Mouse (Mus musculus) forebrain, embryonic 14.5 days (tissue): Measurements from ENCODE around the gene Dixdc1. TPM values are rescaled to one million over a fixed set of nuclear protein-coding genes. Genes with fewer than 3 reads are reported as not detected.

Experiments used
- ATAC-seq: fragments of 200-750 bp; cut with Nextera tagmentation; 2 replicates; pipeline ENCODE4 v1.8.0; 2017; ENCODE audit warnings: mild to moderate bottlenecking, moderate library complexity
- DNase-seq: peaks from one replicate; pipeline ENCODE4 v3.0.0-alpha.2; 2015; ENCODE audit warnings: low spot score
- H3K27ac ChIP-seq: fragments of 300-500 bp; sonication (generic); 2 replicates; pipeline ENCODE4 v1.5.1; 2014; ENCODE audit warnings: low read depth, mild to moderate bottlenecking, control low read depth, low read length, moderate library complexity
- H3K27me3 ChIP-seq: fragments of 300-500 bp; sonication (generic); replicated peaks from 2 replicates; pipeline ENCODE4 v1.6.1; 2014; ENCODE audit warnings: low read length, control low read depth, mixed read lengths; ENCODE audit not compliant: control insufficient read depth, insufficient read depth
- H3K36me3 ChIP-seq: fragments of 300-500 bp; sonication (generic); 2 replicates; pipeline ENCODE4 v1.6.1; 2014; ENCODE audit warnings: low read length, control low read depth; ENCODE audit not compliant: control insufficient read depth, insufficient read depth
- H3K4me1 ChIP-seq: fragments of 300-500 bp; sonication (generic); 2 replicates; pipeline ENCODE4 v1.6.1; 2014; ENCODE audit warnings: antibody characterized with exemption, low read length, control low read depth; ENCODE audit not compliant: control insufficient read depth, insufficient read depth
- H3K4me2 ChIP-seq: fragments of 300-500 bp; sonication (generic); 2 replicates; pipeline ENCODE4 v1.6.1; 2014; ENCODE audit warnings: mild to moderate bottlenecking, control low read depth, low read length
- H3K4me3 ChIP-seq: fragments of 300-500 bp; sonication (generic); 2 replicates; pipeline ENCODE4 v1.5.1; 2014; ENCODE audit warnings: low read depth, low read length, control low read depth
- H3K9ac ChIP-seq: fragments of 300-500 bp; sonication (generic); 2 replicates; pipeline ENCODE4 v1.6.1; 2014; ENCODE audit warnings: mild to moderate bottlenecking, low read length, control low read depth, moderate library complexity
- H3K9me3 ChIP-seq: fragments of 300-500 bp; sonication (generic); replicated peaks from 2 replicates; pipeline ENCODE4 v1.6.1; 2016; ENCODE audit warnings: low read length, control low read depth, mixed read lengths; ENCODE audit not compliant: control insufficient read depth
- whole genome bisulfite sequencing: fragments of 180-500 bp; shearing (Covaris S2); extraction: QIAGEN DNeasy Blood & Tissue Kit; methylation state at CpG from one replicate; pipeline ENCODE4 v1.1.7; 2014; 5-methylcytosine and 5-hydroxymethylcytosine counted together
- polyA plus RNA-seq: library from polyadenylated mRNA; unstranded; fragments of >200 nt; fragmentation: Nextera tagmentation; extraction: Ambion mirVana; gene quantifications from 2 replicates; pipeline ENCODE4 v1.2.1, GENCODE M21; 2014

Gene Dixdc1
- polyA plus RNA-seq, 1 experiment from 2014 or later: 21.6 TPM

DNA sequence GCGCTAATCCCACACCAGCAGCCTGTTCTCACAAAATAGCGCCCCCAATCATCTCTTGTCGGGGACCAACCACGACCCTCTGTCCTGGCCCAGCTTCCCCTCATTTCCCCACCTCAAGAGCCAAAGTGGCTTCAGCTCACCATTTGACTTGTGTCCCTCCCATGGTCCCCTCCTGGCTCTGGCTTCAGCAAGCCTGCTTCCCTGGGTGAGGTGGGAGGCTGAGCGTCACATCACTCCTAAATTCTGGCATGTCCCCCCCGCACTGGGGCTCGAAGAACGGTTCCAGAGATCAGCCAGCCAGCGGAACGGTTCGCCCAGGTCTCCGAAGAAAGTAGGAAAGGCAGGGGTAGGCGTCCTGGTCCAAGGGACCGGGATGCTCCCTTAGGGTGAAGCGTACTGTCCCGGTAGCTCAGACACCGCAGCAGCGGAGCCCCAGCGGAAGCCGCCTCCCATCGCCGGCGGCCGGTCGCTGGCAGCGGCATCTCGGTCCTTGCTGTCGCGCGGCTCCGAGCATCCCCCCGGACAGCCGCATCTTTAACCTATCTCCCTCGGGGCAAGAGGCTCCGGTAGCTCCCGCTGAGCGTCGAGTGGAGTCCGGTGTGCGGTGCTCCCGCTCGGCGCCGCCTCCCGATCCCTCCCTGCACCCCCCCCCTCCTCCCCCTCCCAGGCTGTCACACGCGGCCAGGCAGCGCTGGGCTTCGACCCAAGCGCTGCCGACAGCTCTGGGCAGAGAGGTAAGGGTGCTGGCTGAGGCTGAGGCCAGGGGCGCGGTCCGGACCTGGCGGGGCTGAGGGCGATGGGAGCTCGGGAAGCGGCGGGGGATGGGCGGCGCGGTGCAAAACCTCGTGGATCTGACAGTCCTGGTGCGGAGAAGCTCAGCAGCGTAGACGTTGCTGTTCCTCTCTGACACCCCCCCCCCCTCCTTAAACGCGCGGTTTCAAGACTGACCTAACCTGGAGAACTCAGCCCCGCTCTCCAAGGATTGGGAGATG is 40.6 kb downstream of the Dixdc1 start:
- Histone ChIP-seq H3K4me2 (peak overlapping the region; percentile 80), H3K4me3 (peak overlapping the region; percentile 52), H3K27me3 (no peaks in the 10 kb centered on the region), H3K27ac (peak overlapping the region; percentile 6; the same call in 1 of the 2 replicates), H3K9ac (peak overlapping the region; percentile 71), H3K4me1 (peaks cover 5% of the 10 kb centered on the region), H3K9me3 (no peaks in the 10 kb centered on the region), H3K36me3 (peaks cover 18% of the 10 kb centered on the region)
- peak; percentile 67 for ATAC-seq
- peak; percentile 52 for DNase-seq
- under 1% methylated on average over 52 of the region's 70 CpGs for WGBS

DNA sequence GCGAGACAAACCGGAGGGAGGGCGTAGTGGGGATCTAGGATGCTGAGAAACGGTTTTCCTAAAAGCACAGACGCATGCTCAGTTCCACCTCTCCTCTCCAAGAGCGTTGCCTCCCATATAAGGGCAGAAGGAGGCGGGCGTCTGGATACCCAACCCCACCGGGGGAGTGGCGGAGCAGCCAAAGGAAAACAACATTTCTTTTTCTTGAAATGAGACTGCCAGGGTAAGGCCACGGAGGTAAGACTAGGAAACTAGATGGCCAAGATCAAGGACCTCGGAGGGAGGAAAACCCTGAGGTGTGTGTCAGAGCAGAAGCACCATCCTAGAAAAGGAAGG is 41.6 kb downstream of the Dixdc1 start:
- peak overlapping the region; percentile 58; the same call in 1 of the 2 replicates for H3K27ac ChIP-seq
- peaks cover 27% of the 10 kb centered on the region for H3K36me3 ChIP-seq
- no peaks in the 10 kb centered on the region for H3K27me3 ChIP-seq
- peak; percentile 80 for ATAC-seq
- WGBS: 2% methylated on average over 12 of the region's 12 CpGs
- peak overlapping the region; percentile 80 for H3K4me2 ChIP-seq
- H3K4me3 ChIP-seq: peak overlapping the region; percentile 52
- peak; percentile 92 for DNase-seq
- H3K9me3 ChIP-seq: no peaks in the 10 kb centered on the region
- peak overlapping the region; percentile 65 for H3K9ac ChIP-seq
- peaks cover 11% of the 10 kb centered on the region for H3K4me1 ChIP-seq

DNA sequence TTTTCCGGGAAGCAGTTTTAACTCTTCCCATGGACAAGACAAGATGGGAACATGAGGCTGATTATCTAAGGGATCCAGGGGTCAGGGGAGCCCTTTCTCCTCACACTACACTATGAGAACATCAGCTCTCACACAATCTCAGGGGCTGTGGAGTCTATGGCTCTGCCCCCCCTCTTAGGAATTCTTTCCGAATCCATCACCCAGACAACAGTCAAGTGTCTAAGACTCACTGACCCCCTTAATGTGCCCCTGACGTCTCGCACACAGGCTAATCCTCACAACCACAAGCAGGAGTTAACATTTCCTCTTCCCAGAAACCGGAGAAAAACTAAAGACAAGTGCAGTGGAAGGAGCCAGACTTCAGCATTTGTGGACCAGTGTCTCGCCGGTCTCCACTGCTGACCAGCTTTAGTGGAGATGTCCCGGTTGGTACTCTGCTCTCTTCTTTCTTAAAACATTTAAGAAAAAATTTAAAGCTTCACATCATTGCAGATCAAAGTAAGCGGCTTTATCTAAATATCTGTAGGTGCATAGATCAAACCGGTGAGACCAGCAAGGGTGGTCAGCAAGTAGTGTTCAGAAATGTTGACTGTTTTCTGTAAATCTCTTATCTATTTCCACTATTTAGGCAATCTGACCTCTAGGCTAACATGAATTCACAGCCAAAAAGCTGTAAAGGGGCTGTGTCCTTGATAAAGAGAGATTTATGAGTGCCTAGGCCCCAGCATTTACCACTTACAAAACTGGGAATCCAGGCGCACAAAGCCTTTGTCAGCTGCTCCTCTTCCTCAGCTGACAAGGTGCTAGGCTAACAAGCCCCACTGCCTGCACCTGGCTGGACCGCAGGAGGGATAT is 42.2 kb downstream of the Dixdc1 start:
- H3K36me3 ChIP-seq: peaks cover 31% of the 10 kb centered on the region
- H3K9ac ChIP-seq: peak overlapping the region; percentile 65
- H3K4me1 ChIP-seq: peaks cover 13% of the 10 kb centered on the region
- no peaks in the 10 kb centered on the region for H3K9me3 ChIP-seq
- H3K4me3 ChIP-seq: peak overlapping the region; percentile 52
- ATAC-seq: no peak
- H3K4me2 ChIP-seq: peak overlapping the region; percentile 80
- H3K27ac ChIP-seq: peak overlapping the region; percentile 58; the same call in 1 of the 2 replicates
- H3K27me3 ChIP-seq: no peaks in the 10 kb centered on the region
- no peak for DNase-seq
- 45% methylated on average over 12 of the region's 12 CpGs for WGBS

GRCm38 (mm10) chr9:50695153-50695552 is 44.2 kb downstream of the Dixdc1 start:
- Histone ChIP-seq H3K27me3 (no peaks in the 10 kb centered on the region), H3K9ac (no peak overlapping the region), H3K4me2 (no peak overlapping the region), H3K27ac (no peak overlapping the region), H3K4me3 (no peak overlapping the region), H3K36me3 (peaks cover 22% of the 10 kb centered on the region), H3K4me1 (peaks cover 13% of the 10 kb centered on the region), H3K9me3 (no peaks in the 10 kb centered on the region)
- ATAC-seq (no peak), DNase-seq (no peak)
- 88% methylated on average over 6 of the region's 6 CpGs for WGBS

DNA sequence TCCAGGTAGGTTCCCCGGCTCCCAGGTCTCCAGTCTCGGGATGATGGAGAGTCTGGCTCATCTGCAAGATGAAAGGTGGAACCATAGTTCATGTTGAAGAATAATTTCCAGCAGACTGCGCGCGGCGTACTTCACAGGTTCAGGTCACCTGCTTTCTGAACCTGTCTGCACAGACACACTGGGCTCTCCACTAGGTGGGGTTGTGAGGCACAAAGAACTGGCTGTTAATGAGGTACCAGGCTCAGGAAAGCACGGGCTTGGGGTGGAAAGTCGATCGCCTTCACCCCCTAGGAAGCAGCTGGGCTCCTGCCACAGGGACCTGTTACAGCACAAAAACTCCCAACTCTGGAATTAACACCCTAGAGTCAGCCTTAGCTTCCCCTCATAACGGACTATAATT is 45.7 kb downstream of the Dixdc1 start:
- peak overlapping the region; percentile 17; the same call in 1 of the 2 replicates for H3K9ac ChIP-seq
- WGBS: 17% methylated on average over 10 of the region's 10 CpGs
- DNase-seq (peak; percentile 57), ATAC-seq (no peak)
- H3K9me3 ChIP-seq: no peaks in the 10 kb centered on the region
- H3K4me2 ChIP-seq: no peak overlapping the region
- no peaks in the 10 kb centered on the region for H3K27me3 ChIP-seq
- peaks cover 30% of the 10 kb centered on the region for H3K36me3 ChIP-seq
- H3K4me3 ChIP-seq: no peak overlapping the region
- no peak overlapping the region for H3K27ac ChIP-seq
- H3K4me1 ChIP-seq: peaks cover 13% of the 10 kb centered on the region

- Histone ChIP-seq H3K27me3 (no peaks in the 10 kb centered on the region), H3K9me3 (no peaks in the 10 kb centered on the region), H3K4me3 (no peak overlapping the region), H3K27ac (0 out of 2 replicates have a peak overlapping the region, but pooled peaks have one; percentile 21), H3K9ac (0 out of 2 replicates have a peak overlapping the region, but pooled peaks have one; percentile 13), H3K4me1 (peaks cover 10% of the 10 kb centered on the region), H3K4me2 (peak overlapping the region; percentile 26; the same call in 1 of the 2 replicates), H3K36me3 (peaks cover 35% of the 10 kb centered on the region)
- 13% methylated on average over 13 of the region's 13 CpGs for WGBS
- ATAC-seq: peak; percentile 64; the same call in 1 of the 2 replicates
- DNase-seq: peak; percentile 20
These were observed 46.4 kb downstream of the Dixdc1 start for GRCm38 (mm10) chr9:50692626-50693580.

DNA sequence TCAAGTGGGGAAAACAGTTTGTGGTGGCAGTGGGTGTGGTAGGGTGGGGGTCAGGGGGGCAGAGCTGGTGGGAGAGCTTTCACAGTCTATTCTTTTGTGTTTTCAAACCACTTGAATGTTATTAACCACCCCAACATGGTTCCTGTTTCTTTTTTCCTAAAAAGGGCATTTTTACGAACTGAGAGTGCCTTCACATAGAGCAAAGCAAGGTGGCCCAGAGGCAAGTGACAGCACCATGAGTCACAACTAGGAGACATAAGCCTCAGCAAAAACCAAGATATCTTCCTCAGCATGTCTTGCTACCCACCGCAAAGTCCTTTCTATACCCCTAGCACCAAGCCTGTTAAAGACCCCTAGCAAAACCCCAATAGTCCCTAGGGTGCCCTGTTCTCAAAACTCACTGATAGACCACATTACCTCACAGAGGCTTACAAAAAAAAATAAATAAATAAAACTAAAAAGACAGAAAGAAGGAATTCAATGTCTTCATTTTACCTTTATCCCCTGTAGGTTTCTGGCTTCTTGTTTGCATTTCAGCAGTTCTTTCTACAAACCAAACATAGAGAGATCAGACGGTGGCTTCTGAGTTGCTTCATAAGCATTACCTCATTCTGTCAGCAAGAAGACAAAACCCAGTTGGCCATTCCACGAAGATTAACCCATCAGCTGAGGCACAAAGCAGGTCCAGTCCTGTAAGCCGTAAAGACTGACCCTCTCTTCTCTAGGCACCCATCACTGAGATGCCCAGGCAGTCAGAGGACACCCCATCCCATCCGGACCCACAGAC is 52.3 kb downstream of the Dixdc1 start:
- Histone ChIP-seq H3K36me3 (peaks cover 57% of the 10 kb centered on the region), H3K27ac (no peak overlapping the region), H3K9me3 (no peaks in the 10 kb centered on the region), H3K9ac (no peak overlapping the region), H3K4me1 (no peaks in the 10 kb centered on the region), H3K4me2 (no peak overlapping the region), H3K27me3 (no peaks in the 10 kb centered on the region), H3K4me3 (no peak overlapping the region)
- DNase-seq (no peak), ATAC-seq (no peak)
- WGBS: 79% methylated on average over 6 of the region's 6 CpGs
